Mouse (Mus musculus) kidney, adult 2 months (tissue): Measurements from ENCODE around the gene Gm17416. TPM values are rescaled to one million over a fixed set of nuclear protein-coding genes. Genes with fewer than 3 reads are reported as not detected.

Experiments
- DNase-seq: peaks from one replicate; pipeline ENCODE4 v3.0.0; 2021
- H3K27ac ChIP-seq: fragments of 200-500 bp; 2 replicates; pipeline ENCODE4 v1.5.1; 2012; ENCODE audit warnings: low read depth, low read length, control low read depth, inconsistent platforms; ENCODE audit not compliant: insufficient read depth
- H3K27me3 ChIP-seq: fragments of 200-500 bp; replicated peaks from 2 replicates; pipeline ENCODE4 v1.6.1; 2012; ENCODE audit warnings: mild to moderate bottlenecking, moderate library complexity, low read length, inconsistent platforms; ENCODE audit not compliant: control insufficient read depth, insufficient read depth
- H3K36me3 ChIP-seq: fragments of 200-500 bp; 2 replicates; pipeline ENCODE4 v1.6.1; 2012; ENCODE audit warnings: mild to moderate bottlenecking, moderate library complexity, low read length, inconsistent platforms; ENCODE audit not compliant: control insufficient read depth, insufficient read depth
- H3K4me1 ChIP-seq: fragments of 200-500 bp; 2 replicates; pipeline ENCODE4 v1.6.1; 2011; ENCODE audit warnings: low read length; ENCODE audit not compliant: control insufficient read depth, insufficient read depth
- H3K4me3 ChIP-seq: fragments of 200-500 bp; 2 replicates; pipeline ENCODE4 v1.5.1; 2011; ENCODE audit warnings: mild to moderate bottlenecking, low read depth, low read length, control low read depth; ENCODE audit not compliant: insufficient read depth
- CTCF ChIP-seq: fragments of 200-500 bp; conservative IDR thresholded peaks from 2 replicates; pipeline ENCODE4 v1.5.1; 2011; ENCODE audit warnings: low read depth, mild to moderate bottlenecking, control low read depth, low read length, moderate library complexity, mixed read lengths; ENCODE audit not compliant: insufficient read depth, insufficient read length
- POLR2A ChIP-seq: fragments of 200-500 bp; IDR thresholded peaks from one replicate; pipeline ENCODE4 v1.6.1; 2011; ENCODE audit warnings: low read depth, low read length, control low read depth
- WGBS: fragments of 180-500 bp; shearing (Covaris S2); methylation state at CpG from one replicate; pipeline ENCODE4 v1.1.7; 2018; 5-methylcytosine and 5-hydroxymethylcytosine counted together
- polyA plus RNA-seq: library from polyadenylated mRNA; depleted of rRNA; stranded (reverse); fragments of >200 nt; gene quantifications from 2 replicates; pipeline ENCODE4 v1.2.3, GENCODE M21; 2012

Gene Gm17416
- polyA plus RNA-seq, 1 experiment, result not detected

GRCm38 (mm10) chr2:152553774-152554423 lies 15.2 kb upstream of the Gm17416 start:
- peak; percentile 79 for DNase-seq
- Histone ChIP-seq H3K4me3 (no peak overlapping the region), H3K27ac (no peak overlapping the region), H3K27me3 (no peaks in the 10 kb centered on the region), H3K36me3 (no peaks in the 10 kb centered on the region), H3K4me1 (no peaks in the 10 kb centered on the region; the same call in 1 of the 2 replicates)
- 9% methylated on average over 16 of the region's 16 CpGs for WGBS
- peak; percentile 77 for TF ChIP-seq CTCF
- no peak for TF ChIP-seq POLR2A

- no peak for TF ChIP-seq POLR2A
- TF ChIP-seq CTCF, result no peak
- DNase-seq, result no peak
- no peaks in the 10 kb centered on the region for H3K27me3 ChIP-seq
- H3K4me1 ChIP-seq, result no peaks in the 10 kb centered on the region; the same call in 1 of the 2 replicates
- WGBS, result 88% methylated on average over 7 of the region's 7 CpGs
- H3K4me3 ChIP-seq, result no peak overlapping the region
- no peaks in the 10 kb centered on the region for H3K36me3 ChIP-seq
- H3K27ac ChIP-seq, result no peak overlapping the region
Measured at GRCm38 (mm10) chr2:152556655-152557054, 12.5 kb upstream of the Gm17416 start.

GRCm38 (mm10) chr2:152569881-152570280 lies 743 bp downstream of the Gm17416 start:
- peak; percentile 55 for DNase-seq
- Histone ChIP-seq H3K27me3 (no peaks in the 10 kb centered on the region), H3K4me3 (no peak overlapping the region), H3K36me3 (no peaks in the 10 kb centered on the region), H3K4me1 (peaks cover 15% of the 10 kb centered on the region; the same call in 1 of the 2 replicates), H3K27ac (peak overlapping the region; percentile 95)
- 51% methylated on average over 4 of the region's 4 CpGs for WGBS
- no peak for TF ChIP-seq CTCF
- TF ChIP-seq POLR2A, result no peak

GRCm38 (mm10) chr2:152570313-152570712 lies 1.2 kb downstream of the Gm17416 start:
- peaks cover 15% of the 10 kb centered on the region; the same call in 1 of the 2 replicates for H3K4me1 ChIP-seq
- no peaks in the 10 kb centered on the region for H3K27me3 ChIP-seq
- peak overlapping the region; percentile 95 for H3K27ac ChIP-seq
- peak; percentile 82 for DNase-seq
- 33% methylated on average over 6 of the region's 6 CpGs for WGBS
- TF ChIP-seq CTCF (no peak), POLR2A (no peak)
- no peaks in the 10 kb centered on the region for H3K36me3 ChIP-seq
- H3K4me3 ChIP-seq, result no peak overlapping the region

GRCm38 (mm10) chr2:152572114-152572794 lies 3.1 kb downstream of the Gm17416 start, which contains the start of gene Defb21:
Gene Defb21 (plus strand): TSS chr2:152572744.
- no peak for DNase-seq
- peaks cover 15% of the 10 kb centered on the region; the same call in 1 of the 2 replicates for H3K4me1 ChIP-seq
- no peak within 1 kb of the TSS for H3K27ac ChIP-seq
- H3K27me3 ChIP-seq, result no peaks in the 10 kb centered on the region
- TF ChIP-seq CTCF (peak; percentile 41; the same call in 1 of the 2 replicates), POLR2A (no peak)
- 67% methylated on average over 11 of the region's 11 CpGs for WGBS
- no peaks in the 10 kb centered on the region for H3K36me3 ChIP-seq
- H3K4me3 ChIP-seq, result no peak within 1 kb of the TSS

GRCm38 (mm10) chr2:152573484-152573883 lies 4.3 kb downstream of the Gm17416 start:
- no peak overlapping the region for H3K4me3 ChIP-seq
- no peaks in the 10 kb centered on the region for H3K36me3 ChIP-seq
- WGBS, result 61% methylated on average over 8 of the region's 8 CpGs
- DNase-seq, result no peak
- peaks cover 15% of the 10 kb centered on the region; the same call in 1 of the 2 replicates for H3K4me1 ChIP-seq
- H3K27me3 ChIP-seq, result no peaks in the 10 kb centered on the region
- TF ChIP-seq POLR2A (no peak), CTCF (no peak)
- H3K27ac ChIP-seq, result no peak overlapping the region

GRCm38 (mm10) chr2:152580107-152580506 lies 11.0 kb downstream of the Gm17416 start, which contains the start of gene Defb19:
Gene Defb19 (minus strand): TSS chr2:152580312.
- H3K4me1 ChIP-seq, result peaks cover 10% of the 10 kb centered on the region
- H3K4me3 ChIP-seq, result no peak within 1 kb of the TSS
- WGBS, result 62% methylated on average over 7 of the region's 7 CpGs
- DNase-seq, result peak; percentile 31
- no peak for TF ChIP-seq POLR2A
- TF ChIP-seq CTCF, result no peak
- H3K36me3 ChIP-seq, result no peaks in the 10 kb centered on the region
- no peaks in the 10 kb centered on the region for H3K27me3 ChIP-seq
- no peak within 1 kb of the TSS for H3K27ac ChIP-seq
